Mouse (Mus musculus) neural tube, embryonic 11.5 days (tissue): ENCODE measurements around the gene Lingo2. TPM values are rescaled to one million over a fixed set of nuclear protein-coding genes. Genes with fewer than 3 reads are reported as not detected.

ENCODE experiments used
- ATAC-seq: fragments of 200-750 bp; cut with Nextera tagmentation; 2 replicates; pipeline ENCODE4 v1.8.0; 2017; ENCODE audit warnings: moderate number of reproducible peaks, mild to moderate bottlenecking, moderate TSS enrichment, moderate library complexity; ENCODE audit not compliant: insufficient read depth, low FRiP score, low TSS enrichment
- DNase-seq: peaks from one replicate; pipeline ENCODE4 v3.0.0-alpha.2; 2015; ENCODE audit warnings: low spot score
- H3K27ac ChIP-seq: fragments of 300-500 bp; sonication (generic); 2 replicates; pipeline ENCODE4 v1.5.1; 2014; ENCODE audit warnings: low read depth, mild to moderate bottlenecking, low read length
- H3K27me3 ChIP-seq: fragments of 300-500 bp; sonication (generic); 2 replicates; pipeline ENCODE4 v1.6.1; 2014; ENCODE audit warnings: mild to moderate bottlenecking, low read length, mixed read lengths; ENCODE audit not compliant: control insufficient read depth, insufficient read depth
- H3K36me3 ChIP-seq: fragments of 300-500 bp; sonication (generic); 2 replicates; pipeline ENCODE4 v1.6.1; 2014; ENCODE audit warnings: mild to moderate bottlenecking, low read length, moderate library complexity, mixed read lengths; ENCODE audit not compliant: control insufficient read depth, insufficient read depth
- H3K4me1 ChIP-seq: fragments of 300-500 bp; sonication (generic); 2 replicates; pipeline ENCODE4 v1.6.1; 2014; ENCODE audit warnings: low read length, mixed read lengths; ENCODE audit not compliant: control insufficient read depth, insufficient read depth
- H3K4me2 ChIP-seq: fragments of 300-500 bp; sonication (generic); 2 replicates; pipeline ENCODE4 v1.6.1; 2014; ENCODE audit warnings: low read depth, mild to moderate bottlenecking, moderate library complexity
- H3K4me3 ChIP-seq: fragments of 300-500 bp; sonication (generic); 2 replicates; pipeline ENCODE4 v1.5.1; 2014; ENCODE audit warnings: low read depth, low read length
- H3K9ac ChIP-seq: fragments of 300-500 bp; sonication (generic); 2 replicates; pipeline ENCODE4 v1.6.1; 2014; ENCODE audit warnings: mild to moderate bottlenecking, low read length
- H3K9me3 ChIP-seq: fragments of 300-500 bp; sonication (generic); 2 replicates; pipeline ENCODE4 v1.6.1; 2016; ENCODE audit warnings: low read length; ENCODE audit not compliant: control insufficient read depth
- WGBS: fragments of 180-500 bp; shearing (Covaris S2); extraction: QIAGEN DNeasy Blood & Tissue Kit; methylation state at CpG from one replicate; pipeline ENCODE4 v1.1.7; 2014; 5-methylcytosine and 5-hydroxymethylcytosine counted together
- polyA plus RNA-seq: library from polyadenylated mRNA; unstranded; fragments of >200 nt; fragmentation: Nextera tagmentation; extraction: Ambion mirVana; gene quantifications from 2 replicates; pipeline ENCODE4 v1.2.1, GENCODE M21; 2014

The Lingo2 gene
- polyA plus RNA-seq, 1 experiment from 2014 or later: 2.5 TPM

GRCm38 (mm10) chr4:36635666-36636065 is 315.9 kb downstream of the Lingo2 start:
- no peak for ATAC-seq
- Histone ChIP-seq H3K4me2 (no peak overlapping the region), H3K27ac (no peak overlapping the region), H3K4me3 (no peak overlapping the region), H3K9me3 (no peaks in the 10 kb centered on the region), H3K36me3 (no peaks in the 10 kb centered on the region), H3K27me3 (no peaks in the 10 kb centered on the region), H3K9ac (no peak overlapping the region), H3K4me1 (no peaks in the 10 kb centered on the region)
- DNase-seq: no peak
- 88% methylated on average over 2 of the region's 2 CpGs for WGBS

DNA sequence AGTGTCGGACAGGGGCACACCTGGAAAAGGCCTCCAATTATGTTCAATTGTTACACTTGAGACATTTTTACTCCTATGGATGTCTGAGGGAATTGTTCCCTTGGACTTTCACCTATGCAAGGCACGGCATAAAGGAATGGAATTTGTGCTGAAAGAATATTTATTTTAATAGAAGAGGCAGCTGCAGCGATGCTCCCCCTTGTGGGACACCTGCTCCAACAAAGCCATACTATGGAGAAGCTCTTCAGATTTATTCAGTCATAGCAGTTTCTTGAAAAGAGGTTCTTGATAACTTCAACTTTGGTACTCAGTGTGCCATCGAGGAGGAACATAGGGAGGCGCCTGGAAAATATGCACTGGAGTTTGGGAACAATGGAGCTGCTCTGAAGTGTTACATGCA is 374.7 kb downstream of the Lingo2 start:
- Histone ChIP-seq H3K36me3 (no peaks in the 10 kb centered on the region), H3K27me3 (no peaks in the 10 kb centered on the region), H3K27ac (no peak overlapping the region), H3K4me2 (no peak overlapping the region), H3K9me3 (no peaks in the 10 kb centered on the region), H3K4me3 (no peak overlapping the region), H3K4me1 (no peaks in the 10 kb centered on the region), H3K9ac (no peak overlapping the region)
- ATAC-seq (no peak), DNase-seq (no peak)
- 85% methylated on average over 5 of the region's 5 CpGs for WGBS

- Histone ChIP-seq H3K4me2 (no peak overlapping the region), H3K36me3 (no peaks in the 10 kb centered on the region), H3K27ac (no peak overlapping the region), H3K9ac (no peak overlapping the region), H3K27me3 (no peaks in the 10 kb centered on the region), H3K9me3 (no peaks in the 10 kb centered on the region), H3K4me3 (no peak overlapping the region), H3K4me1 (no peaks in the 10 kb centered on the region)
- 83% methylated on average over 3 of the region's 3 CpGs for WGBS
- ATAC-seq (no peak), DNase-seq (no peak)
Observed at GRCm38 (mm10) chr4:36576256-36576655, 375.3 kb downstream of the Lingo2 start.

DNA sequence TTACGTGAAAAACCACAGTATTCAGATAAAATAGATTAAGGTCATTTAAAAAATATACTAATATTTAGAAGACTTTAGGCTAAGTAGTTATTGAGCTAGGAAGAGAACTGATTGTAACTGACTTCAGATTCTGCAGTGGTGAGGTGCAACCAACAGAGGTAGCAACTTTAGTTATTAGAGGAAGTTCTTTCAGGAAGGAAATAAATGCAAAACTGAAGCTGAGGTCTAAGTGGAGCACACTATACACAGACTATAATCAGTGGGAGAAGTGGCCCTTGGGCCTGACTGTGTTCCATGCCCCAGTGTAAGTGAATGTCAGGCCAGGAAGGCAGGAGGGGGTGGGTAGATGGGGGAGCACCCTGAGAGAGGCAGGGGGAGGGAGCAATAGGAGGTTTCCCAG is 385.0 kb downstream of the Lingo2 start:
- DNase-seq: no peak

DNA sequence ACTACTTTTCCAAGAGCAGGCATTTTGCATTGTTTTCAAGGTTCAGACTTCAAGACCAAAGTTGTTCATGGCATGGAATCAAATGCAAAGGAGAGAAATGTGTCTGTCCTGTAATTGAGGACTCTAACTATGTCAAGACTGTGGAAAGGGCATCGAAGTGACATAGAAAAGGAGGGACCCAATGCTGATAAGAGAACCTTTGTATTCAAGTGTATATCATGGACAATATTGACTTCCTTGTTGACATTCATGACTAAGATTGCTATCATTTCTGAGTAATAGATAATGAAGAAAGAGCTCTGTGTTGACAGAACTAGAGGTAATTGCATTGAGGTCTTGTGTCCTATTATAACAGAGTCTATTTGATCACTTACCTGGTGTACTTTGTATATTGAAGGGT is 390.6 kb downstream of the Lingo2 start:
- Histone ChIP-seq H3K4me2 (no peak overlapping the region), H3K9me3 (no peaks in the 10 kb centered on the region), H3K4me3 (no peak overlapping the region), H3K27ac (no peak overlapping the region), H3K36me3 (no peaks in the 10 kb centered on the region), H3K4me1 (no peaks in the 10 kb centered on the region), H3K27me3 (no peaks in the 10 kb centered on the region), H3K9ac (no peak overlapping the region)
- no peak for ATAC-seq
- no peak for DNase-seq
- WGBS: 94% methylated on average over 1 of the region's 1 CpGs

More for the DNA sequence above, 385.0 kb downstream of the Lingo2 start:
- H3K36me3 ChIP-seq: no peaks in the 10 kb centered on the region
- H3K4me3 ChIP-seq: no peak overlapping the region
- no peaks in the 10 kb centered on the region for H3K4me1 ChIP-seq
- H3K4me2 ChIP-seq: no peak overlapping the region
- WGBS: 90% methylated on average over 1 of the region's 1 CpGs
- no peaks in the 10 kb centered on the region for H3K9me3 ChIP-seq
- H3K9ac ChIP-seq: no peak overlapping the region
- H3K27me3 ChIP-seq: no peaks in the 10 kb centered on the region
- no peak for ATAC-seq
- H3K27ac ChIP-seq: no peak overlapping the region

GRCm38 (mm10) chr4:36540664-36541360 is 410.7 kb downstream of the Lingo2 start:
- H3K4me1 ChIP-seq: no peaks in the 10 kb centered on the region
- H3K9ac ChIP-seq: no peak overlapping the region
- no peak for ATAC-seq
- H3K27me3 ChIP-seq: no peaks in the 10 kb centered on the region
- no peaks in the 10 kb centered on the region for H3K36me3 ChIP-seq
- no peaks in the 10 kb centered on the region for H3K9me3 ChIP-seq
- H3K4me3 ChIP-seq: no peak overlapping the region
- DNase-seq: no peak
- H3K27ac ChIP-seq: no peak overlapping the region
- no peak overlapping the region for H3K4me2 ChIP-seq
- 68% methylated on average over 2 of the region's 2 CpGs for WGBS

DNA sequence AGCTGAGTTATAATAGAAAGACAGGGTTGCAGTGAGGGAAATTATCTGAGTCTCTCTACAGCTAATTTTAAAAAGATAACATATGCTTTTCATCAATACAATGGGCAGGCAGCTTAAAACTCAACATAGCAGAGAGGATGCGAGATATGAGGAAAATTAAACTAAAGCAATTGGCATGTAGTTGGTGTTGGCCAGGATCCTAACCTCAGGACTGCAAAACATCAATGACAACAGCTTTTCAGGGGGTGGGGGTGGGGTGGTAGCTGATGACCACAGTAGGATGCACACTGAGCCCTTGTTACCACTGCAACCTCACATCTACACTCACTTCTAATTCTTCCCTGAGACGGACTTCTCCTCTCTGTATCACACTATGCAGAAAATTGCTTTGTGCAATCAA is 417.7 kb downstream of the Lingo2 start:
- H3K27ac ChIP-seq: no peak overlapping the region
- DNase-seq: no peak

GRCm38 (mm10) chr4:36490255-36490654 is 461.3 kb downstream of the Lingo2 start:
- no peak for DNase-seq
- no peaks in the 10 kb centered on the region for H3K4me1 ChIP-seq
- H3K36me3 ChIP-seq: no peaks in the 10 kb centered on the region
- no peak for ATAC-seq
- H3K4me3 ChIP-seq: no peak overlapping the region
- H3K9ac ChIP-seq: no peak overlapping the region
- no peaks in the 10 kb centered on the region for H3K9me3 ChIP-seq
- 68% methylated on average over 1 of the region's 1 CpGs for WGBS
- no peak overlapping the region for H3K27ac ChIP-seq
- no peaks in the 10 kb centered on the region for H3K27me3 ChIP-seq
- H3K4me2 ChIP-seq: no peak overlapping the region

More for the DNA sequence above, 417.7 kb downstream of the Lingo2 start:
- no peaks in the 10 kb centered on the region for H3K36me3 ChIP-seq
- no peaks in the 10 kb centered on the region for H3K27me3 ChIP-seq
- H3K4me3 ChIP-seq: no peak overlapping the region
- H3K4me2 ChIP-seq: no peak overlapping the region
- ATAC-seq: no peak
- no peaks in the 10 kb centered on the region for H3K9me3 ChIP-seq
- 98% methylated on average over 2 of the region's 2 CpGs for WGBS
- no peaks in the 10 kb centered on the region for H3K4me1 ChIP-seq
- no peak overlapping the region for H3K9ac ChIP-seq

DNA sequence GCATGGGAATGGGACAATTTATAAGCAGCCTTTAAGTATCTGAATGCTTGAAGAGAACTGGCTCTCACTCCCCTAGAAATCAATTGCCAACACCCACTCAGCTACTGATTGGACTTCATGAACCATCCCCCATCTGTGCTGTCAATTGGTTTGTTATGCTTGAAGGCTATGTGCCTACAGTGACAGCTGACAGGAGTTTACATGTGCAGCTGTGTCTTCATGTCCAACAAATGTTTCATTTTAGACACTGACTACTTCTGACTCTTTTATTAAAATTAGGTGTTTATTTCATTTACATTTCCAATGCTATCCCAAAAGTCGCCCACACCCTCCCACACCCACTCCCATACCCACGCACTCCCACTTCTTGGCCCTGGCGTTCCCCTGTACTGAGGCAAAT is 516.3 kb downstream of the Lingo2 start:
- WGBS: 90% methylated on average over 3 of the region's 3 CpGs
- DNase-seq (no peak), ATAC-seq (no peak)

More for the DNA sequence above, 516.3 kb downstream of the Lingo2 start:
- no peaks in the 10 kb centered on the region for H3K4me1 ChIP-seq
- H3K4me3 ChIP-seq: no peak overlapping the region
- no peak overlapping the region for H3K27ac ChIP-seq
- H3K4me2 ChIP-seq: no peak overlapping the region
- no peaks in the 10 kb centered on the region for H3K9me3 ChIP-seq
- H3K9ac ChIP-seq: no peak overlapping the region
- no peaks in the 10 kb centered on the region for H3K27me3 ChIP-seq
- no peaks in the 10 kb centered on the region for H3K36me3 ChIP-seq
